Mouse (Mus musculus) heart, adult 2 months (tissue): Measurements from ENCODE around the gene Zfp454. TPM values are rescaled to one million over a fixed set of nuclear protein-coding genes. Genes with fewer than 3 reads are reported as not detected.

Experiments
- DNase-seq, 2 experiments: peaks; one replicate each; pipeline ENCODE4 v3.0.0; 2021
- H3K27ac ChIP-seq: fragments of 200-600 bp; 2 replicates; pipeline ENCODE4 v1.8.1; 2022
- H3K27me3 ChIP-seq: fragments of 200-500 bp; 2 replicates; pipeline ENCODE4 v1.6.1; 2012; ENCODE audit warnings: mild to moderate bottlenecking, low read length, inconsistent platforms, mixed read lengths; ENCODE audit not compliant: control insufficient read depth, insufficient read depth
- H3K36me3 ChIP-seq: fragments of 200-500 bp; 2 replicates; pipeline ENCODE4 v1.6.1; 2012; ENCODE audit warnings: low read length, inconsistent platforms; ENCODE audit not compliant: control insufficient read depth, insufficient read depth
- H3K4me1 ChIP-seq: fragments of 200-500 bp; 2 replicates; pipeline ENCODE4 v1.6.1; 2011; ENCODE audit warnings: low read length; ENCODE audit not compliant: control insufficient read depth, insufficient read depth
- H3K4me3 ChIP-seq: fragments of 200-600 bp; 2 replicates; pipeline ENCODE4 v1.8.1; 2022
- H3K79me2 ChIP-seq: fragments of 200-500 bp; replicated peaks from 2 replicates; pipeline ENCODE4 v1.6.1; 2012; ENCODE audit warnings: mild to moderate bottlenecking, inconsistent platforms, low read length, moderate library complexity, mixed read lengths; ENCODE audit not compliant: control insufficient read depth, insufficient read depth
- H3K9ac ChIP-seq: fragments of 200-500 bp; 2 replicates; pipeline ENCODE4 v1.6.1; 2012; ENCODE audit warnings: low read depth, mild to moderate bottlenecking, control low read depth, inconsistent platforms, low read length, mixed read lengths
- CTCF ChIP-seq: fragments of 200-600 bp; IDR thresholded peaks from 2 replicates; pipeline ENCODE4 v1.8.1; 2022; ENCODE audit warnings: antibody characterized with exemption, mild to moderate bottlenecking, moderate library complexity
- EP300 ChIP-seq: fragments of 200-500 bp; IDR thresholded peaks from 2 replicates; pipeline ENCODE4 v1.6.1; 2011; ENCODE audit warnings: low read depth, low read length, control low read depth; ENCODE audit not compliant: insufficient read depth
- POLR2A ChIP-seq: fragments of 200-500 bp; IDR thresholded peaks from 2 replicates; pipeline ENCODE4 v1.6.1; 2011; ENCODE audit warnings: mild to moderate bottlenecking, low read depth, low read length, control low read depth; ENCODE audit not compliant: insufficient read depth
- WGBS: fragments of 180-500 bp; shearing (Covaris S2); methylation state at CpG from one replicate; pipeline ENCODE4 v1.1.7; 2018; 5-methylcytosine and 5-hydroxymethylcytosine counted together
- intact Hi-C: fragments of 180-260 bp; cut with DNase I; formaldehyde crosslinking; loops from one replicate; pipeline ENCODE4 v1.15.1; 2025
- polyA plus RNA-seq: library from polyadenylated mRNA; depleted of rRNA; stranded (reverse); fragments of >200 nt; gene quantifications from 2 replicates; pipeline ENCODE4 v1.2.3, GENCODE M21; 2012
- total RNA-seq, 2 experiments: library from RNA; stranded (reverse); gene quantifications; 2 replicates each; pipeline ENCODE4 v1.2.3; 2021

The Zfp454 gene
- total and polyA plus RNA-seq, 3 experiments, result 0.27 to 1.3 (median 0.78) TPM

- Histone ChIP-seq H3K36me3 (no peaks in the 10 kb centered on the region), H3K79me2 (no peaks in the 10 kb centered on the region), H3K9ac (no peak overlapping the region), H3K4me3 (no peak overlapping the region), H3K27ac (no peak overlapping the region), H3K4me1 (no peaks in the 10 kb centered on the region), H3K27me3 (peaks cover 7% of the 10 kb centered on the region)
- WGBS, result 2% methylated on average over 10 of the region's 10 CpGs
- TF ChIP-seq POLR2A, result no peak
- no peak for TF ChIP-seq EP300
- TF ChIP-seq CTCF, result no peak
- DNase-seq, result no peak
- intact Hi-C loops, result no loop called here
These were observed 38.1 kb downstream of the Zfp454 start for GRCm38 (mm10) chr11:50849310-50849709.

DNA sequence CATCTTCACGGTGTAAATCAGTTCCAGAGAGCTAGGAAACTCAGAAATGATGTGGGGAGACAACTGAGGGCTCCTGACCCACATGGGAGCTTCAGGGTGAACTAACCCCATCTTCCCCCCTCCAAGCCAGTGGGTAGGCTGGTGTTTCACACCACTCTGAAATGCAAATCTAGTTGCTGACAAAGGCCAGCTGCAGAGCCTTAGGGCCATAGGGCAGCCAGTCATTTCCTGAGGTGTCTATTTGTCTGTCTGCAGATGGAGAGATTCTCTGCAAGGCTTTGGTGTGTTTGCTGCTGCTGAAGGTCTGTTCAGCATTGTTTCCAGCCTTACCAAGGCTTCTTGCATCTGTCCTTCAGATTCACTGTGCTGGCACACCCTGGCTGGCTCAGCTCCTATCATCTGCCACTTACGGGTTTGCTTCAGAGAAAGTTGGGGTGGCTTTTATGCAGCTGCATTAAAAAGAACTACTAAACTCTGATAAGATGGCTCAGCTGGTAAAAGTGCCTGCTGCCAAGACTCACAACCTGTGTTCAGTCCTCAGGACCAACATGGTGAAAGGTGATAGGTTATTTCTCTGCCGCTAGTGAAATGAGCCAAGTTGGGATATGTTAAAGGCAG lies 38.8 kb downstream of the Zfp454 start:
- no peak overlapping the region for H3K9ac ChIP-seq
- DNase-seq, result no peak
- no peaks in the 10 kb centered on the region for H3K4me1 ChIP-seq
- H3K27me3 ChIP-seq, result peaks cover 7% of the 10 kb centered on the region
- H3K36me3 ChIP-seq, result no peaks in the 10 kb centered on the region
- no peaks in the 10 kb centered on the region for H3K79me2 ChIP-seq
- intact Hi-C loops, result no loop called here
- H3K27ac ChIP-seq, result no peak overlapping the region
- 16% methylated on average over 3 of the region's 3 CpGs for WGBS
- no peak overlapping the region for H3K4me3 ChIP-seq
- TF ChIP-seq EP300 (no peak), CTCF (no peak), POLR2A (no peak)

DNA sequence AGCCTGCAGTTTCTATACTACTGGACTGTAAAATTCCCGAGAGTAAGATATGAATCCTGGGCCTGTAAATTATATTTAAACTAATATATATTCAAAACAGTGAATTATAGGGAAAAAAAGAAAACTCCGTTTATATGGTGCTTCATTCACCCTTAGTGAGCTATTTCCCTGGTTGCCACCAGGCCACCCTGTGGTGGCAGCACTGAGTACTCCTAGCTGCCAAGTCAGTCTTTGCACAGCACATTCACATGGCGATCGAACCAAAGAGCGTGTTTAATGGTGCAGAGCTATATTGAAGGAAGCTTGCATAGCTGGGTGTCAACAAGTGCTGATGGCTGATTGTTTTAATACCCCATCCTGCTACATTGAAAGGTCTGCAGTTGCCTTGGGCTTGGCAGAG lies 40.4 kb downstream of the Zfp454 start:
- peaks cover 7% of the 10 kb centered on the region for H3K27me3 ChIP-seq

DNA sequence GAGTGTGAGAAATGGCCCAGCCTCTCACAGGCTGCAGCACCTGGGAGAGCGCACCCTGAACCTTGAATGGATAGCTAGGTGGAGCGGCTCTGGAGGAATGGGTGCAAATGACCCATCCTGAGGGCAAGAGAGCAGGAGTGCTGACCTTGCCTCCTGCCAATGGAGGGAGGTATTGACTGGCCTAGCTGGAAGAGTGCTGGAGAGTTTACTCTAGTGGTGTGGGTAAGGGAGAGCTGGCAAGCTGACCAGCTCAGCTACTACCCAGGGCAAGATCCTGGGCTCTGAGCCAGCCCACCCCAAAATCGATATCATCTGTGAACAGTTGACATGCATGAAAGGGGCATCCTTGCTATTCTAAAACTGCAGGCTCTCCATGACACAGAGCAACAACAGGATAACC lies 41.5 kb downstream of the Zfp454 start:
- Histone ChIP-seq H3K4me3 (no peak overlapping the region), H3K9ac (no peak overlapping the region), H3K36me3 (no peaks in the 10 kb centered on the region), H3K4me1 (no peaks in the 10 kb centered on the region), H3K79me2 (no peaks in the 10 kb centered on the region), H3K27me3 (peaks cover 3% of the 10 kb centered on the region), H3K27ac (no peak overlapping the region)
- WGBS, result 85% methylated on average over 3 of the region's 3 CpGs
- DNase-seq, result no peak
- intact Hi-C loops, result no loop called here
- TF ChIP-seq POLR2A (no peak), EP300 (no peak), CTCF (no peak)

More for the DNA sequence above, 40.4 kb downstream of the Zfp454 start:
- Histone ChIP-seq H3K4me3 (no peak overlapping the region), H3K27ac (no peak overlapping the region), H3K79me2 (no peaks in the 10 kb centered on the region), H3K36me3 (no peaks in the 10 kb centered on the region), H3K4me1 (no peaks in the 10 kb centered on the region), H3K9ac (no peak overlapping the region)
- 74% methylated on average over 5 of the region's 5 CpGs for WGBS
- DNase-seq, result no peak
- TF ChIP-seq EP300 (no peak), CTCF (peak; percentile 35)
- intact Hi-C loops, result no loop called here

- WGBS, result 15% methylated on average over 22 of the region's 22 CpGs
- Histone ChIP-seq H3K9ac (peak within 1 kb of the TSS; percentile 63), H3K4me3 (peak within 1 kb of the TSS; percentile 49), H3K36me3 (no peaks in the 10 kb centered on the region), H3K4me1 (no peaks in the 10 kb centered on the region), H3K27me3 (no peaks in the 10 kb centered on the region), H3K27ac (peak within 1 kb of the TSS; percentile 62), H3K79me2 (no peaks in the 10 kb centered on the region)
- TF ChIP-seq EP300 (no peak), POLR2A (peak; percentile 61), CTCF (no peak)
- intact Hi-C loops, result loop anchor here (5.0 kb wide), 1 partner anchor 76 kb away; the partner anchor contains the start of gene Zfp2
- DNase-seq, result peak; percentile 86 to 90
These were observed 46.3 kb downstream of the Zfp454 start, which contains the start of gene Zfp879 for GRCm38 (mm10) chr11:50841023-50841735. Gene Zfp879, minus strand, starts transcription at chr11:50841552.

- intact Hi-C loops, result no loop called here
- TF ChIP-seq EP300, result no peak
- TF ChIP-seq POLR2A, result no peak
- TF ChIP-seq CTCF, result no peak
- DNase-seq, result no peak
- H3K36me3 ChIP-seq, result no peaks in the 10 kb centered on the region
- no peak overlapping the region for H3K4me3 ChIP-seq
- no peak overlapping the region for H3K27ac ChIP-seq
- no peaks in the 10 kb centered on the region for H3K79me2 ChIP-seq
- WGBS, result 77% methylated on average over 4 of the region's 4 CpGs
- H3K9ac ChIP-seq, result no peak overlapping the region
- H3K4me1 ChIP-seq, result no peaks in the 10 kb centered on the region
- H3K27me3 ChIP-seq, result no peaks in the 10 kb centered on the region; the same call in 1 of the 2 replicates
These were observed 51.7 kb downstream of the Zfp454 start for GRCm38 (mm10) chr11:50835727-50836126.
